Mouse (Mus musculus): ENCODE data around the gene Ppp1r13b. TPM values are rescaled to one million over a fixed set of nuclear protein-coding genes. Genes with fewer than 3 reads are reported as not detected.

Gene Ppp1r13b
- polyA plus RNA-seq, 1 experiment = 4.8 TPM

GRCm38 (mm10) chr12:111800459-111801183 lies 107.3 kb downstream of the Ppp1r13b start:
- Histone ChIP-seq H3K79me2 (ENCODE audit: control insufficient read depth, insufficient read depth) (no peaks in the 10 kb centered on the region), H3K36me3 (ENCODE audit: control insufficient read depth, insufficient read depth) (peaks cover 56% of the 10 kb centered on the region), H3K4me3 (ENCODE audit: insufficient read depth, poor library complexity, severe bottlenecking) (no peak overlapping the region), H3K27me3 (ENCODE audit: control insufficient read depth, insufficient read depth, insufficient read length) (no peaks in the 10 kb centered on the region), H3K79me3 (ENCODE audit: low read depth) (no peaks in the 10 kb centered on the region), H3ac (ENCODE audit: control insufficient read depth, insufficient read length, low read depth) (no peak overlapping the region)
- TF ChIP-seq MYOD1 (IDR thresholded peaks at IDR 0.05; ENCODE audit: control insufficient read depth, insufficient read length, low read depth) = no peak
- no peak for TF ChIP-seq FOSL1 (IDR thresholded peaks at IDR 0.05; ENCODE audit: insufficient read depth, low read length, poor library complexity, severe bottlenecking)
- no peak for TF ChIP-seq CTCF (IDR thresholded peaks at IDR 0.05; ENCODE audit: control insufficient read depth, insufficient read depth, insufficient read length)
- TF ChIP-seq MYOG (IDR thresholded peaks at IDR 0.05; ENCODE audit: control insufficient read depth, extremely low read depth, insufficient read length) = no peak
- no peak for TF ChIP-seq MAX (IDR thresholded peaks at IDR 0.05)
- TF ChIP-seq CEBPB (IDR thresholded peaks at IDR 0.05; ENCODE audit: low read depth) = no peak
- no peak for TF ChIP-seq USF1 (IDR thresholded peaks at IDR 0.05; ENCODE audit: low read depth)

- H3K36me3 ChIP-seq (ENCODE audit: control insufficient read depth, insufficient read depth) = peaks cover 56% of the 10 kb centered on the region
- H3K4me3 ChIP-seq (ENCODE audit: insufficient read depth, poor library complexity, severe bottlenecking) = no peak overlapping the region
- TF ChIP-seq FOSL1 (IDR thresholded peaks at IDR 0.05; ENCODE audit: insufficient read depth, low read length, poor library complexity, severe bottlenecking) (no peak), MYOG (IDR thresholded peaks at IDR 0.05; ENCODE audit: control insufficient read depth, extremely low read depth, insufficient read length) (no peak), USF1 (IDR thresholded peaks at IDR 0.05; ENCODE audit: low read depth) (no peak), MYOD1 (IDR thresholded peaks at IDR 0.05; ENCODE audit: control insufficient read depth, insufficient read length, low read depth) (no peak), CTCF (IDR thresholded peaks at IDR 0.05; ENCODE audit: control insufficient read depth, insufficient read depth, insufficient read length) (no peak), CEBPB (IDR thresholded peaks at IDR 0.05; ENCODE audit: low read depth) (no peak), MAX (IDR thresholded peaks at IDR 0.05) (no peak)
- H3ac ChIP-seq (ENCODE audit: control insufficient read depth, insufficient read length, low read depth) = no peak overlapping the region
- H3K79me2 ChIP-seq (ENCODE audit: control insufficient read depth, insufficient read depth) = peaks cover 3% of the 10 kb centered on the region
- no peaks in the 10 kb centered on the region for H3K27me3 ChIP-seq (ENCODE audit: control insufficient read depth, insufficient read depth, insufficient read length)
- H3K79me3 ChIP-seq (ENCODE audit: low read depth) = no peaks in the 10 kb centered on the region
These were observed 109.4 kb downstream of the Ppp1r13b start for GRCm38 (mm10) chr12:111798493-111798892.

- H3K27me3 ChIP-seq (ENCODE audit: control insufficient read depth, insufficient read depth, insufficient read length) = no peaks in the 10 kb centered on the region
- TF ChIP-seq CTCF (IDR thresholded peaks at IDR 0.05; ENCODE audit: control insufficient read depth, insufficient read depth, insufficient read length) (no peak), MYOG (IDR thresholded peaks at IDR 0.05; ENCODE audit: control insufficient read depth, extremely low read depth, insufficient read length) (no peak), MAX (IDR thresholded peaks at IDR 0.05) (no peak), CEBPB (IDR thresholded peaks at IDR 0.05; ENCODE audit: low read depth) (no peak), FOSL1 (IDR thresholded peaks at IDR 0.05; ENCODE audit: insufficient read depth, low read length, poor library complexity, severe bottlenecking) (no peak), USF1 (IDR thresholded peaks at IDR 0.05; ENCODE audit: low read depth) (no peak), MYOD1 (IDR thresholded peaks at IDR 0.05; ENCODE audit: control insufficient read depth, insufficient read length, low read depth) (no peak)
- H3K36me3 ChIP-seq (ENCODE audit: control insufficient read depth, insufficient read depth) = peaks cover 59% of the 10 kb centered on the region
- peaks cover 8% of the 10 kb centered on the region for H3K79me2 ChIP-seq (ENCODE audit: control insufficient read depth, insufficient read depth)
- no peak overlapping the region for H3K4me3 ChIP-seq (ENCODE audit: insufficient read depth, poor library complexity, severe bottlenecking)
- H3K79me3 ChIP-seq (ENCODE audit: low read depth) = no peaks in the 10 kb centered on the region
- no peak overlapping the region for H3ac ChIP-seq (ENCODE audit: control insufficient read depth, insufficient read length, low read depth)
These were observed 110.7 kb downstream of the Ppp1r13b start for GRCm38 (mm10) chr12:111797251-111797650.

DNA sequence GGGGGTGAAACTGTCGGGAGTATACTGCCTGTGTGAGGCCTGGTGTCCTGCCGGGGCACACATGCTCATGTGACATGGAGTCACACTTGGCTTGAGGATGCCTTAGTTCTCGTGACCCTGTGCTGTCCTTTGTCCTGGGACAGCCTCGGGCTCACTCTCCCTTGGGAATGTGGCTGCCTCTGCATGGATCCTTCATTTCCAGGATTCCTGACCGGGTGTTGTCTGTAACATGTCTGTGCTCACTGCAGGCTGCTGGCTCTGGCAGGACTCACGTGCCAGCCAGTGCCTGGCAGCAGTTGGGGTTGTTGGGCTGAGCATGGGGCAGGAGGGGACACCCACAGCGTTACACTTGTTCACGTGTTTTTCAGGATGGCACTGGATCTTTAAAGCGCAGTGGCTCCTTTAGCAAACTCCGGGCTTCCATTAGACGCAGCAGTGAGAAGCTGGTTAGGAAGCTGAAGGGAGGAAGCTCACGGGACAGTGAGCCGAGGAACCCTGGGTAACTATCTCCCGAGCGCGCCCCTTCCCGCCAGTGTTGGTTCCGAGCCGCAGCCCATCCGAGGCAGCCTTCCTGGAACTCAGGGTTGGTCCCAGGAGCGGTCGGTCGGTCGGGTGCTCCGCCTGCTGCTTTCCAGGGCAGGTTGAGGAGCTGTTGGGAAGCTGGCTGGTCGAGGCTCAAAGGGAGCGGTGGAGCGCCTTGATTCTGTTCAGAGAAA lies 112.6 kb downstream of the Ppp1r13b start:
- TF ChIP-seq FOSL1 (IDR thresholded peaks at IDR 0.05; ENCODE audit: insufficient read depth, low read length, poor library complexity, severe bottlenecking) = no peak
- no peak for TF ChIP-seq CEBPB (IDR thresholded peaks at IDR 0.05; ENCODE audit: low read depth)
- TF ChIP-seq USF1 (IDR thresholded peaks at IDR 0.05; ENCODE audit: low read depth) = no peak
- no peak for TF ChIP-seq MAX (IDR thresholded peaks at IDR 0.05)
- no peak for TF ChIP-seq MYOG (IDR thresholded peaks at IDR 0.05; ENCODE audit: control insufficient read depth, extremely low read depth, insufficient read length)
- no peak for TF ChIP-seq CTCF (IDR thresholded peaks at IDR 0.05; ENCODE audit: control insufficient read depth, insufficient read depth, insufficient read length)
- TF ChIP-seq MYOD1 (IDR thresholded peaks at IDR 0.05; ENCODE audit: control insufficient read depth, insufficient read length, low read depth) = no peak
- Histone ChIP-seq H3K79me2 (ENCODE audit: control insufficient read depth, insufficient read depth) (peaks cover 8% of the 10 kb centered on the region), H3ac (ENCODE audit: control insufficient read depth, insufficient read length, low read depth) (no peak overlapping the region), H3K79me3 (ENCODE audit: low read depth) (no peaks in the 10 kb centered on the region), H3K27me3 (ENCODE audit: control insufficient read depth, insufficient read depth, insufficient read length) (no peaks in the 10 kb centered on the region), H3K36me3 (ENCODE audit: control insufficient read depth, insufficient read depth) (peaks cover 64% of the 10 kb centered on the region), H3K4me3 (ENCODE audit: insufficient read depth, poor library complexity, severe bottlenecking) (no peak overlapping the region)

DNA sequence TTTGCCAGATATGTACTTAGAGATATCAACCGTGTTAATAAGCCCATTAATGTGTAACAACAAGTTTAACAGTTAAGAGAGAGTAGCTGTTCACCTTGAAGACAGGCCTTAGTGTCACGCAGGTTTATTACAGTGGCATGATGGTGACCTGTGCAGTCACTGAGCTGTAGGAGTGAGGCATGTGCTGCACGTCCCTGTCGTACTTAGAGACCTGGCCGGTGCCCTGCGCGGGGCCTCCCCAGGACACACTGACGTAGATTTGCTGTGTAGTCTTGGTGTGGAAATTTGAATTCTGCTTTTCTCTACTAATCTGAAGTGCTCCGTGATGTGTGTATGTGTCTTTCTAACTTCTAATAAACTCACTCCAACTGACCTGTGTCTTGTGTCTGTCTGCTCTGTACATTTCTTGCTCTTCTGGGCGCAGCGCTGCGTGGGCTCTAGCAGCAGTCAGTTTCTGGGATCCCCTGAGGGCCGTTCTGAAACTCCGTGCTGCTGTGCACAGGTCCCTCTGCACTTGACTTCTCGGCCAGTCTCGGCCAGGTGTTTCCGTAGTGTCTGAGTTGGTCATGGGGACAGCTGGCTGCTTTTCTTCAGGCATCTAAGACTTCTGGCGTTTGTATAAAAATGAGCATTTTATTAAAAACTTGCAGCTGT lies 113.3 kb downstream of the Ppp1r13b start:
- TF ChIP-seq MAX (IDR thresholded peaks at IDR 0.05) = no peak
- no peak for TF ChIP-seq CTCF (IDR thresholded peaks at IDR 0.05; ENCODE audit: control insufficient read depth, insufficient read depth, insufficient read length)
- TF ChIP-seq MYOD1 (IDR thresholded peaks at IDR 0.05; ENCODE audit: control insufficient read depth, insufficient read length, low read depth) = no peak
- no peak for TF ChIP-seq FOSL1 (IDR thresholded peaks at IDR 0.05; ENCODE audit: insufficient read depth, low read length, poor library complexity, severe bottlenecking)
- no peak for TF ChIP-seq MYOG (IDR thresholded peaks at IDR 0.05; ENCODE audit: control insufficient read depth, extremely low read depth, insufficient read length)
- no peak for TF ChIP-seq CEBPB (IDR thresholded peaks at IDR 0.05; ENCODE audit: low read depth)
- TF ChIP-seq USF1 (IDR thresholded peaks at IDR 0.05; ENCODE audit: low read depth) = no peak
- no peak overlapping the region for H3ac ChIP-seq (ENCODE audit: control insufficient read depth, insufficient read length, low read depth)
- no peak overlapping the region for H3K4me3 ChIP-seq (ENCODE audit: insufficient read depth, poor library complexity, severe bottlenecking)
- peaks cover 63% of the 10 kb centered on the region for H3K36me3 ChIP-seq (ENCODE audit: control insufficient read depth, insufficient read depth)
- H3K27me3 ChIP-seq (ENCODE audit: control insufficient read depth, insufficient read depth, insufficient read length) = no peaks in the 10 kb centered on the region
- no peaks in the 10 kb centered on the region for H3K79me3 ChIP-seq (ENCODE audit: low read depth)
- peaks cover 8% of the 10 kb centered on the region for H3K79me2 ChIP-seq (ENCODE audit: control insufficient read depth, insufficient read depth)
